Mouse (Mus musculus): ENCODE measurements around the gene Cyp2f2. TPM values are rescaled to one million over a fixed set of nuclear protein-coding genes. Genes with fewer than 3 reads are reported as not detected.

Gene Cyp2f2
- polyA plus RNA-seq, 1 experiment = not detected

- peak; percentile 87 for DNase-seq (ENCODE audit: low read depth)
Observed at GRCm38 (mm10) chr7:27166229-27166613, 46.5 kb downstream of the Cyp2f2 start.

GRCm38 (mm10) chr7:27166614-27167474 lies 47.1 kb downstream of the Cyp2f2 start, which contains the start of gene Egln2:
TSS of gene Egln2 (minus strand) at chr7:27166802.
- DNase-seq (ENCODE audit: low read depth) = peak; percentile 97
- no peak for TF ChIP-seq CTCF (IDR thresholded peaks at IDR 0.05; ENCODE audit: borderline replicate concordance, extremely low read depth, insufficient read depth, insufficient read length)
- TF ChIP-seq POLR2A (IDR thresholded peaks at IDR 0.05; ENCODE audit: borderline replicate concordance, extremely low read depth, insufficient read depth, insufficient read length, poor library complexity, severe bottlenecking) = no peak; the same call in 1 of the 2 replicates

More at GRCm38 (mm10) chr7:27166229-27166613, 46.5 kb downstream of the Cyp2f2 start:
- TF ChIP-seq CTCF (IDR thresholded peaks at IDR 0.05; ENCODE audit: borderline replicate concordance, extremely low read depth, insufficient read depth, insufficient read length) (no peak), POLR2A (IDR thresholded peaks at IDR 0.05; ENCODE audit: borderline replicate concordance, extremely low read depth, insufficient read depth, insufficient read length, poor library complexity, severe bottlenecking) (no peak; the same call in 1 of the 2 replicates)

GRCm38 (mm10) chr7:27167475-27168094 lies 47.9 kb downstream of the Cyp2f2 start:
- TF ChIP-seq POLR2A (IDR thresholded peaks at IDR 0.05; ENCODE audit: borderline replicate concordance, extremely low read depth, insufficient read depth, insufficient read length, poor library complexity, severe bottlenecking) = no peak
- no peak for TF ChIP-seq CTCF (IDR thresholded peaks at IDR 0.05; ENCODE audit: borderline replicate concordance, extremely low read depth, insufficient read depth, insufficient read length)
- no peak for DNase-seq (ENCODE audit: low read depth)

- TF ChIP-seq CTCF (IDR thresholded peaks at IDR 0.05; ENCODE audit: borderline replicate concordance, extremely low read depth, insufficient read depth, insufficient read length) (no peak), POLR2A (IDR thresholded peaks at IDR 0.05; ENCODE audit: borderline replicate concordance, extremely low read depth, insufficient read depth, insufficient read length, poor library complexity, severe bottlenecking) (no peak)
- no peak for DNase-seq (ENCODE audit: low read depth)
Observed at GRCm38 (mm10) chr7:27168371-27168770, 48.7 kb downstream of the Cyp2f2 start.

GRCm38 (mm10) chr7:27170981-27171380 lies 51.3 kb downstream of the Cyp2f2 start:
- TF ChIP-seq POLR2A (IDR thresholded peaks at IDR 0.05; ENCODE audit: borderline replicate concordance, extremely low read depth, insufficient read depth, insufficient read length, poor library complexity, severe bottlenecking) = no peak
- no peak for TF ChIP-seq CTCF (IDR thresholded peaks at IDR 0.05; ENCODE audit: borderline replicate concordance, extremely low read depth, insufficient read depth, insufficient read length)
- no peak for DNase-seq (ENCODE audit: low read depth)

GRCm38 (mm10) chr7:27174496-27174895 lies 54.8 kb downstream of the Cyp2f2 start:
- TF ChIP-seq POLR2A (IDR thresholded peaks at IDR 0.05; ENCODE audit: borderline replicate concordance, extremely low read depth, insufficient read depth, insufficient read length, poor library complexity, severe bottlenecking) (no peak), CTCF (IDR thresholded peaks at IDR 0.05; ENCODE audit: borderline replicate concordance, extremely low read depth, insufficient read depth, insufficient read length) (no peak)
- no peak for DNase-seq (ENCODE audit: low read depth)

GRCm38 (mm10) chr7:27174896-27175295 lies 55.2 kb downstream of the Cyp2f2 start:
- no peak for DNase-seq (ENCODE audit: low read depth)
- TF ChIP-seq CTCF (IDR thresholded peaks at IDR 0.05; ENCODE audit: borderline replicate concordance, extremely low read depth, insufficient read depth, insufficient read length) (no peak), POLR2A (IDR thresholded peaks at IDR 0.05; ENCODE audit: borderline replicate concordance, extremely low read depth, insufficient read depth, insufficient read length, poor library complexity, severe bottlenecking) (no peak)

GRCm38 (mm10) chr7:27177942-27178323 lies 58.2 kb downstream of the Cyp2f2 start:
- DNase-seq (ENCODE audit: low read depth) = no peak
- TF ChIP-seq CTCF (IDR thresholded peaks at IDR 0.05; ENCODE audit: borderline replicate concordance, extremely low read depth, insufficient read depth, insufficient read length) = no peak
- TF ChIP-seq POLR2A (IDR thresholded peaks at IDR 0.05; ENCODE audit: borderline replicate concordance, extremely low read depth, insufficient read depth, insufficient read length, poor library complexity, severe bottlenecking) = no peak

- TF ChIP-seq POLR2A (IDR thresholded peaks at IDR 0.05; ENCODE audit: borderline replicate concordance, extremely low read depth, insufficient read depth, insufficient read length, poor library complexity, severe bottlenecking) (peak; percentile 60), CTCF (IDR thresholded peaks at IDR 0.05; ENCODE audit: borderline replicate concordance, extremely low read depth, insufficient read depth, insufficient read length) (peak; percentile 69; the same call in 1 of the 2 replicates)
- peak; percentile 100 for DNase-seq (ENCODE audit: low read depth)
Observed at GRCm38 (mm10) chr7:27178324-27179216, 58.9 kb downstream of the Cyp2f2 start, which contains the start of gene Rab4b. TSS of gene Rab4b (minus strand) at chr7:27178896.

GRCm38 (mm10) chr7:27179217-27179918 lies 59.7 kb downstream of the Cyp2f2 start:
- DNase-seq (ENCODE audit: low read depth) = no peak
- TF ChIP-seq POLR2A (IDR thresholded peaks at IDR 0.05; ENCODE audit: borderline replicate concordance, extremely low read depth, insufficient read depth, insufficient read length, poor library complexity, severe bottlenecking) (no peak), CTCF (IDR thresholded peaks at IDR 0.05; ENCODE audit: borderline replicate concordance, extremely low read depth, insufficient read depth, insufficient read length) (no peak)
